Mouse (Mus musculus) liver, embryonic 14.5 days (tissue): ENCODE measurements at regions not wholly inside any gene's neighbourhood (a gene's known extent, or its start where the extent isn't known, plus 50 kb on each side); places are given as distances from the start of the nearest gene placed in this dataset.

Source experiments
- ATAC-seq: fragments of 200-750 bp; cut with Nextera tagmentation; 2 replicates; pipeline ENCODE4 v1.8.0; 2017; ENCODE audit warnings: moderate number of reproducible peaks, mild to moderate bottlenecking, moderate library complexity; ENCODE audit not compliant: insufficient read depth
- DNase-seq, 3 experiments: peaks; one replicate each; pipeline ENCODE4 v3.0.0-alpha.2; 2012 to 2013; ENCODE audit warnings: low read depth in 3 of 3, low spot score in 3 of 3
- H3K27ac ChIP-seq: fragments of 300-500 bp; sonication (generic); 2 replicates; pipeline ENCODE4 v1.5.1; 2014; ENCODE audit warnings: moderate library complexity, mild to moderate bottlenecking, control low read depth, inconsistent platforms
- H3K27me3 ChIP-seq: fragments of 300-500 bp; sonication (generic); 2 replicates; pipeline ENCODE4 v1.6.1; 2014; ENCODE audit warnings: mild to moderate bottlenecking, low read length, moderate library complexity; ENCODE audit not compliant: control insufficient read depth, insufficient read depth
- H3K36me3 ChIP-seq: fragments of 300-500 bp; sonication (generic); replicated peaks from 2 replicates; pipeline ENCODE4 v1.6.1; 2014; ENCODE audit warnings: low read depth; ENCODE audit not compliant: control insufficient read depth, insufficient read depth
- H3K4me1 ChIP-seq, 2 experiments: fragments of 200-500 bp in 1 of 2; fragments of 300-500 bp in 1 of 2; sonication (generic) in 1 of 2; replicated peaks; 2 replicates each; pipeline ENCODE4 v1.6.1; 2012 to 2014; ENCODE audit warnings: antibody characterized with exemption in 1 of 2, inconsistent platforms in 1 of 2, low read length in 1 of 2; ENCODE audit not compliant: control insufficient read depth in 2 of 2, insufficient read depth in 2 of 2
- H3K4me2 ChIP-seq: fragments of 300-500 bp; sonication (generic); 2 replicates; pipeline ENCODE4 v1.6.1; 2014; ENCODE audit warnings: low read depth, mild to moderate bottlenecking, control low read depth, moderate library complexity
- H3K4me3 ChIP-seq, 2 experiments: fragments of 200-500 bp in 1 of 2; fragments of 300-500 bp in 1 of 2; sonication (generic) in 1 of 2; 2 replicates each; pipeline ENCODE4 v1.5.1; 2012 to 2014; ENCODE audit warnings: low read depth in 2 of 2, low read length in 2 of 2, mild to moderate bottlenecking in 2 of 2, control low read depth in 1 of 2, inconsistent platforms in 1 of 2, moderate library complexity in 1 of 2; ENCODE audit not compliant: insufficient read depth in 1 of 2
- H3K9ac ChIP-seq: fragments of 300-500 bp; sonication (generic); replicated peaks from 2 replicates; pipeline ENCODE4 v1.6.1; 2014; ENCODE audit warnings: mild to moderate bottlenecking, control low read depth, moderate library complexity
- H3K9me3 ChIP-seq: fragments of 300-500 bp; sonication (generic); 2 replicates; pipeline ENCODE4 v1.6.1; 2016; ENCODE audit warnings: low read length, mixed read lengths; ENCODE audit not compliant: control insufficient read depth
- CTCF ChIP-seq: IDR thresholded peaks from 2 replicates; pipeline ENCODE4 v1.5.1; 2016; ENCODE audit warnings: antibody characterized with exemption, low read depth, control low read depth
- EP300 ChIP-seq: IDR thresholded peaks from 2 replicates; pipeline ENCODE4 v1.6.1; 2016; ENCODE audit warnings: antibody characterized with exemption, low read depth
- WGBS: fragments of 180-500 bp; shearing (Covaris S2); extraction: QIAGEN DNeasy Blood & Tissue Kit; methylation state at CpG from one replicate; pipeline ENCODE4 v1.1.7; 2014; ENCODE audit not compliant: insufficient replicate concordance; 5-methylcytosine and 5-hydroxymethylcytosine counted together

GRCm38 (mm10) chr1:35579992-35580391, 488.2 kb upstream of the Hs6st1 start:
- no peaks in the 10 kb centered on the region for H3K4me1 ChIP-seq
- H3K27me3 ChIP-seq = no peaks in the 10 kb centered on the region
- TF ChIP-seq CTCF = no peak
- no peak for TF ChIP-seq EP300
- WGBS = 46% methylated on average over 4 of the region's 4 CpGs
- ATAC-seq (no peak), DNase-seq (no peak)
- H3K27ac ChIP-seq = no peak overlapping the region
- H3K4me2 ChIP-seq = no peak overlapping the region
- no peak overlapping the region for H3K4me3 ChIP-seq
- H3K9ac ChIP-seq = no peak overlapping the region
- H3K36me3 ChIP-seq = no peaks in the 10 kb centered on the region
- H3K9me3 ChIP-seq = no peaks in the 10 kb centered on the region

GRCm38 (mm10) chr1:35580474-35580873, 487.7 kb upstream of the Hs6st1 start:
- H3K27me3 ChIP-seq = no peaks in the 10 kb centered on the region
- ATAC-seq = no peak
- TF ChIP-seq EP300 = no peak
- TF ChIP-seq CTCF = no peak
- 43% methylated on average over 3 of the region's 3 CpGs for WGBS
- no peak overlapping the region for H3K9ac ChIP-seq
- no peak for DNase-seq
- no peak overlapping the region for H3K4me3 ChIP-seq
- no peaks in the 10 kb centered on the region for H3K4me1 ChIP-seq
- no peaks in the 10 kb centered on the region for H3K9me3 ChIP-seq
- no peaks in the 10 kb centered on the region for H3K36me3 ChIP-seq
- no peak overlapping the region for H3K27ac ChIP-seq
- no peak overlapping the region for H3K4me2 ChIP-seq

GRCm38 (mm10) chr1:35587900-35588299, 480.3 kb upstream of the Hs6st1 start:
- no peak overlapping the region for H3K9ac ChIP-seq
- H3K9me3 ChIP-seq = no peaks in the 10 kb centered on the region
- DNase-seq = no peak
- no peak overlapping the region for H3K4me2 ChIP-seq
- no peak for TF ChIP-seq EP300
- no peak for TF ChIP-seq CTCF
- no peak overlapping the region for H3K4me3 ChIP-seq
- 43% methylated on average over 2 of the region's 2 CpGs for WGBS
- H3K36me3 ChIP-seq = no peaks in the 10 kb centered on the region
- no peak overlapping the region for H3K27ac ChIP-seq
- no peaks in the 10 kb centered on the region for H3K4me1 ChIP-seq
- no peak for ATAC-seq
- no peaks in the 10 kb centered on the region for H3K27me3 ChIP-seq

- Histone ChIP-seq H3K27me3 (no peaks in the 10 kb centered on the region), H3K4me1 (no peaks in the 10 kb centered on the region), H3K27ac (no peak overlapping the region), H3K9ac (no peak overlapping the region), H3K9me3 (no peaks in the 10 kb centered on the region), H3K36me3 (no peaks in the 10 kb centered on the region), H3K4me3 (no peak overlapping the region), H3K4me2 (no peak overlapping the region)
- DNase-seq = no peak
- 47% methylated on average over 3 of the region's 3 CpGs for WGBS
- TF ChIP-seq CTCF (no peak), EP300 (no peak)
- ATAC-seq = no peak
Measured at GRCm38 (mm10) chr1:35588939-35589338, 479.3 kb upstream of the Hs6st1 start.

GRCm38 (mm10) chr1:35600847-35601246, 467.4 kb upstream of the Hs6st1 start:
- TF ChIP-seq EP300 (no peak), CTCF (no peak)
- H3K4me1 ChIP-seq = no peaks in the 10 kb centered on the region
- no peaks in the 10 kb centered on the region for H3K27me3 ChIP-seq
- H3K4me2 ChIP-seq = no peak overlapping the region
- no peak overlapping the region for H3K9ac ChIP-seq
- no peak for ATAC-seq
- 55% methylated on average over 3 of the region's 3 CpGs for WGBS
- H3K4me3 ChIP-seq = no peak overlapping the region
- no peak overlapping the region for H3K27ac ChIP-seq
- no peak for DNase-seq
- no peaks in the 10 kb centered on the region for H3K9me3 ChIP-seq
- no peaks in the 10 kb centered on the region for H3K36me3 ChIP-seq
